Mouse (Mus musculus) monocyte, adult 59 days (primary cell): ENCODE measurements around the gene Olfr1030. TPM values are rescaled to one million over a fixed set of nuclear protein-coding genes. Genes with fewer than 3 reads are reported as not detected.

Experiments used
- total RNA-seq, 2 experiments: library from RNA; stranded (reverse); gene quantifications; one replicate each; pipeline ENCODE4 v1.2.4; 2023

Gene Olfr1030
- not detected for total RNA-seq

GRCm38 (mm10) chr2:85978976-85979375, at the start of gene Olfr1030:
TSS of gene Olfr1030 (plus strand) at chr2:85979276.

GRCm38 (mm10) chr2:85950137-85950536, 28.9 kb upstream of the Olfr1030 start, which contains the start of gene Olfr1028:
TSS of gene Olfr1028 (plus strand) at chr2:85950437.

GRCm38 (mm10) chr2:85973595-85973994, 5.5 kb upstream of the Olfr1030 start, which contains the start of gene Olfr1029:
TSS of gene Olfr1029 (plus strand) at chr2:85973895.

GRCm38 (mm10) chr2:85990004-85990403, 10.9 kb downstream of the Olfr1030 start, which contains the start of gene Olfr1031:
TSS of gene Olfr1031 (plus strand) at chr2:85990304.

GRCm38 (mm10) chr2:86005240-86005639, 26.2 kb downstream of the Olfr1030 start, which contains the start of gene Olfr1032:
TSS of gene Olfr1032 (plus strand) at chr2:86005540.

GRCm38 (mm10) chr2:86020406-86020805, 41.3 kb downstream of the Olfr1030 start, which contains the start of gene Olfr1033:
TSS of gene Olfr1033 (plus strand) at chr2:86020633.

Other genes starting within 250 kb of the Olfr1030 start
- not detected for gene Olfr1012, start 216.5 kb upstream of the Olfr1030 start, total RNA-seq
- gene Olfr1013, start 212.2 kb upstream of the Olfr1030 start, total RNA-seq, result not detected
- gene Olfr1014, start 206.6 kb upstream of the Olfr1030 start, total RNA-seq, result not detected
- gene Olfr1015, start 197.3 kb upstream of the Olfr1030 start, total RNA-seq, result not detected
- gene Olfr1016, start 176.7 kb upstream of the Olfr1030 start, total RNA-seq, result not detected
- gene Olfr1018, start 160.8 kb upstream of the Olfr1030 start, total RNA-seq, result not detected
- not detected for gene Olfr1019, start 133.8 kb upstream of the Olfr1030 start, total RNA-seq
- gene Olfr1020, start 132.2 kb upstream of the Olfr1030 start, total RNA-seq, result not detected
- not detected for gene Olfr1022, start 110.7 kb upstream of the Olfr1030 start, total RNA-seq
- gene Olfr1023, start 93.6 kb upstream of the Olfr1030 start, total RNA-seq, result not detected
- gene Olfr1024, start 74.2 kb upstream of the Olfr1030 start, total RNA-seq, result not detected
- not detected for gene Olfr1025-ps1, start 64.1 kb upstream of the Olfr1030 start, total RNA-seq
- not detected for gene Olfr1026, start 57.7 kb upstream of the Olfr1030 start, total RNA-seq
- gene Olfr1028, start 28.8 kb upstream of the Olfr1030 start, total RNA-seq, result not detected
- not detected for gene Olfr1029, start 5.4 kb upstream of the Olfr1030 start, total RNA-seq
- gene Olfr1031, start 11.0 kb downstream of the Olfr1030 start, total RNA-seq, result not detected
- gene Olfr1032, start 26.3 kb downstream of the Olfr1030 start, total RNA-seq, result not detected
- not detected for gene Olfr1033, start 41.4 kb downstream of the Olfr1030 start, total RNA-seq
- not detected for gene Olfr1034, start 66.6 kb downstream of the Olfr1030 start, total RNA-seq
- gene Olfr1036, start 94.7 kb downstream of the Olfr1030 start, total RNA-seq, result not detected
- not detected for gene Olfr1037, start 108.1 kb downstream of the Olfr1030 start, total RNA-seq
- not detected for gene Olfr1039, start 156.7 kb downstream of the Olfr1030 start, total RNA-seq
- gene Olfr1040, start 167.5 kb downstream of the Olfr1030 start, total RNA-seq, result not detected
- gene Olfr1042, start 182.6 kb downstream of the Olfr1030 start, total RNA-seq, result not detected
- not detected for gene Olfr1043, start 188.2 kb downstream of the Olfr1030 start, total RNA-seq
- not detected for gene Olfr1044, start 198.5 kb downstream of the Olfr1030 start, total RNA-seq
- not detected for gene Olfr52, start 206.4 kb downstream of the Olfr1030 start, total RNA-seq
- gene Olfr1045, start 223.7 kb downstream of the Olfr1030 start, total RNA-seq, result not detected
- not detected for gene Olfr1046, start 240.0 kb downstream of the Olfr1030 start, total RNA-seq